Mouse (Mus musculus): Measurements from ENCODE around the gene Cntln. TPM values are rescaled to one million over a fixed set of nuclear protein-coding genes. Genes with fewer than 3 reads are reported as not detected.

Gene Cntln
- total RNA-seq, 2 experiments from 2014 or later, result 4.7 to 4.9 TPM

GRCm38 (mm10) chr4:85045748-85046147 lies 161.6 kb downstream of the Cntln start:
- intact Hi-C loops (cut with DNase I), result no loop called here

DNA sequence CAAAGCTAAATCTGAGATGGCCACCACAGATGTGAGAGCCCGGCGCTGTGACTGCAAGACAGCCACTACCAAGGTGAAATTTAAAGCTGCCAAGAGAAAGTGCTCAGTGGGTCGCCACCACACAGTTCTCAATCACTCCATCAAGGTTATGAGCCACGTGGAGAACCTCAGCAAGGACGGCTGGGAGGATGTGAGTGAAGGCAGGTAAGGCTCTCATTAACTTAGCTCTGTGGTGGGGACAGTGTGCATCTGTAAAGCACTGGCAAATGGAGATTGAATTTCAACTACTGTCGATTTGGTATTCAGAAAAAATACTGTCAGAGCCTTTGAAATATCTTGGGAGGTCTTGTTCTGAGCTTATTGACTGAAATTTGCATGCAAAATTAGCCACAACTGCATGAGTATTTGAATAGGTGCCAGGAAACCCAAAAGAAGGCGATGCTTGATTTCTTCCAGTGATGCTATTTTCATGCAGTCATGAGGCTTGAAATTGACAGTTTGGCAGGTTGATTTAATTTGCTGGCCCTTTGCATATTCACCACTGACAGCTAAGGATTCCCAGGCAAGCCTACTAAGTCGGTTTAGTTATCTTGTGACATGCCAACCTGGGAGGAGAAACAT lies 165.9 kb downstream of the Cntln start:
- no peak for DNase-seq
- intact Hi-C loops (cut with DNase I), result no loop called here

More at GRCm38 (mm10) chr4:85045748-85046147, 161.6 kb downstream of the Cntln start:
- no peak for DNase-seq

DNA sequence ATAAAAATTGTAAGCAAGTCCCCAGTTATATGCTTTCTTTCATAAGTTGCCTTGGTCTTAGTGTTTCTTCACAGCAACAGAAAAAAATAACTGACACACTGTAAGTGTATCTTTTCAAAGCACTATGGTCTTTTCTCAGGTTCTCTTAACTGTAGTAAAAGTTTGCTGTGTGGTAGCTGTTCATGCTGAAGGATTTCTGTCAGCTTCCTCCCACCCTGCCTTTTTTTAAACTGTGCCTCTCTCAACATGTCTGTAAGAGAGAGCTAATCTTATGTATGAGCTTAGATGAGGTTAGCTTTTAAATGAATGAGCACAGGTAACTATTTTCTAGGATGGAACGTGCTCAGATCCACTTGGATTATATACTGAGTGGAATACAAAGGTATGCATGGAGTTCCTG lies 170.5 kb downstream of the Cntln start:
- DNase-seq, result no peak
- intact Hi-C loops (cut with DNase I), result no loop called here

DNA sequence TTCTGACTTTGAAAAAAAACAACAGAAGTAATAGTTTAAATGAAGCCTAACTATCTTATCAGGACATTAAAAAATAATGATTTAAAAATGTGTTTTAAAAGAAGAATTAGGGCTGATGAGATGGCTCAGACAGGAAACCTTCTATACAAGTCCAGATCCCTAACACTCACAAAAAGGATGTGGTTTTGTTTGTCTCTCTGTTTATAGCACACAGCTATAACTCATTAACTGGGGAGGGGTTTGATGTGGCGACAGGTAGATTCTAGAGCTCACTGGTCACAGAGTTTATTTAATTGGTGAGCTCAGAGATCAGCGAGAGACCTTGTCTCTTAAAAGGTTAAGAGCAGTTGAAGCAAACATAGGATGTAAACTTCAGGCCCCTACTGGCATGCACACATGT lies 175.5 kb downstream of the Cntln start:
- no peak for DNase-seq
- intact Hi-C loops (cut with DNase I), result no loop called here

DNA sequence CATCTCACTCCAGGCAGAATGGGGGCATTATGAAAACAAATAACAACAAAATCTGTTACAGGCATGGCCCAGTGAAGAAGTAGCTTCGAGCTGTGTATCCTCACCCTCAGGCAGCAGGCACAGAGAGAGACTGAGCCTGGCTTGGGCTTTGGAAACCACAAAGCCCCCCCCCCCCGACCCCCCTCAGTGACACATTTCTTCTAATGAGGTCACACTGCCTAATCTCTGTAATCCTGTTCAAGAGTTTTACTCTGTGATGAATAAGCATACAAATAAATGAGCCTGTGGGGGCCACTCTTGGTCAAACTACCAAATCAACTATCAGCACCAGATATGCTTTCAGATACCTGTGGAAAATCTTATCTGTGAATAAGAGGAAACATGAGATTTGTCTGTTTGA lies 177.6 kb downstream of the Cntln start:
- intact Hi-C loops (cut with DNase I), result no loop called here

DNA sequence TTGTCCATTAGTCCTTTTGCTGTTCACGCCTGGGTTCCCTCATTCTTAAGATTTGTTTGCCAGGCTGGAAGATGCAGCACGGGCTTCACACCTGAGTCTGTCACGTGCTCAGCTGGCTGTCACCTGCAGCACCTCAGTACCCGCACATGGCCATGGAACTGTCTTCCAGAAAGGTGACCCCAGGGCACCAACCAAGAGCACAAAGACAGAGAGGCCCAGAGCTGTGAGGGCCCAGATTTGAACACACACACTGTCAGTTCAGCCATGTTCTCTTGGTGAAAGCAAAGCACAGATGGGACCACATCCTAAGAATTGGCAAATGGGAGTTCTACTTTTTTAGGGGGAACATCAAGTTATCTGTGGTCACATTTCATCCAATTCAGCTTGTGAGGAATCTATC lies 211.9 kb downstream of the Cntln start:
- intact Hi-C loops (cut with DNase I), result loop anchor here (1.0 to 2.0 kb wide), 2 partner anchors 220 to 1301 kb away; no protein-coding TSS in a partner anchor

More for the DNA sequence above, 177.6 kb downstream of the Cntln start:
- DNase-seq, result no peak

DNA sequence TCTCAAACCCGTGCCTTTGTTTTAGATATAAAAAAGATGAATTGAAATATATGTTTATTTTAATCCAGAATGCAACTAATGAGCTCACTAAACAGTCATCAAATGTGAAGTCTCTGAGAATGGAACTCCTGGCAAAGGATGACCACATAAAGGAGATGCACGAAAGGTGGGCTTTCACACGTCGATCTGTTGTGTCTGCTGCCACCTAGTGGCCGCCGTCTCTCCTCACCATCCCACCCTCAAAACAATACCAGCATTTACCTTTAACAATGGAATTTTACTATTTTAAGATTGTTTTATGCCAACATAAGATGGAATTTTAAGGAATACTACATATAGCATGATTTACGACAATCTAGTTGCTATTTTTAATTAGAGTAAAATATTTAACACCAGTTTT lies 212.6 kb downstream of the Cntln start:
- intact Hi-C loops (cut with DNase I), result loop anchor here (1.0 to 2.0 kb wide), 2 partner anchors 220 to 1302 kb away; no protein-coding TSS in a partner anchor
- peak; percentile 64 to 72 for DNase-seq

More for the DNA sequence above, 211.9 kb downstream of the Cntln start:
- no peak for DNase-seq

- DNase-seq, result no peak
- intact Hi-C loops (cut with DNase I), result no loop called here
Measured at GRCm38 (mm10) chr4:85102168-85102567, 218.1 kb downstream of the Cntln start.

DNA sequence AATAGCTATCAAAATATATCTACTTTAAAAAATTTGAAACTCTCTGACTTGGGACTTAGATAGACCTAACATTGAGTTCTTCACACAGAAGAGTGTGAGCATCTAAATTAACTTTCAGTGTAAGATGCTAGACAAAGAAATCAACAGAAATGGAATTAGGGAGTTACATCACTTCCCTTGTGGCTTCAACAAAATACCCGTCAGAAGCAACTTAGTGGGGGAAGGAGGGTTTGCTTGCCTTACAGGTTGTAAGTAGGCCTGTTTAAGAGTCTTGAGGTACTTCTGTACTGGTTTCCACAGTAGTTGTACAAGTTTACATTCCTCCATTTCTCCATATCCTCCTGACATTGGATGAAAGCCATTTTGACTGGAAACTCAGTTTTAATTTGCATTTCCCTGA lies 222.3 kb downstream of the Cntln start:
- intact Hi-C loops (cut with DNase I), result no loop called here

GRCm38 (mm10) chr4:85106961-85107360 lies 222.9 kb downstream of the Cntln start:
- intact Hi-C loops (cut with DNase I), result no loop called here
- no peak for DNase-seq

More for the DNA sequence above, 222.3 kb downstream of the Cntln start:
- DNase-seq, result no peak

DNA sequence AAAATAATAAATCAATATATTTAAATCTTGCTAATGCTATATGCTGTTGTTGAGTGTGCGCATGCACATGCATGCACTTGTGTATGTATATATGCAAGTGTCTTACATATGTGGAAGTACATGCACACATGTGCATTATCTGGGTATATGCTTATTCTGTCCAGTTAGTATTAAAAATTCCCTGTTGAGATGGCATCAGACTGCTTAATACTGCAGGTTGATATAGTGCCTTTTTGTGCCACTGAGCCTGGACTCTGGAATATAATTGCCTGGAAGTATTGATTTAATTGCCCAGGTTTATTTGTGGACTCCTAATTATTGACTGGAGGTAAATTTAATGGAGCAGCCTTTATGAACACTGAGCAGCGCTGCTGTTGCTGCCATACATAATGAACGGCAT lies 236.2 kb downstream of the Cntln start:
- DNase-seq, result no peak
- intact Hi-C loops (cut with DNase I), result no loop called here

DNA sequence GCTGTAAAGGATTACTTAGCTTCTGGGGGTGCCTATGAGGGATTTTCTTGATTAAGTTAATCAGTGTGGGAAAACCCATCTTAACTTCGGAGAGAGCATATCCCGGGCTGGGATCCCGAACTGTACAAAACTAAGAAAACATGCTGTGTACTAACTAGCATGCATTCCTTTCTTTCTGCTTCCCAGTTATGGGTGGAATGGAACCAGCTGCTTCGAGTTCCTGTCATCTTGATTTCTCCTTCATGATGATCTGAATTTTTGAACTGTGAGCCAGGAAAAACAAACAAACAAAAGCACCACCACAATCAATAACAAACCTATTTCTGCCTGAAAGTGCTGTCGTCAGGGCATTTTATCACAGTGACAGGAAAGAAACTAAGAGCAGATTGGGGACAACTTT lies 265.6 kb downstream of the Cntln start:
- DNase-seq, result no peak
- intact Hi-C loops (cut with DNase I), result no loop called here

DNA sequence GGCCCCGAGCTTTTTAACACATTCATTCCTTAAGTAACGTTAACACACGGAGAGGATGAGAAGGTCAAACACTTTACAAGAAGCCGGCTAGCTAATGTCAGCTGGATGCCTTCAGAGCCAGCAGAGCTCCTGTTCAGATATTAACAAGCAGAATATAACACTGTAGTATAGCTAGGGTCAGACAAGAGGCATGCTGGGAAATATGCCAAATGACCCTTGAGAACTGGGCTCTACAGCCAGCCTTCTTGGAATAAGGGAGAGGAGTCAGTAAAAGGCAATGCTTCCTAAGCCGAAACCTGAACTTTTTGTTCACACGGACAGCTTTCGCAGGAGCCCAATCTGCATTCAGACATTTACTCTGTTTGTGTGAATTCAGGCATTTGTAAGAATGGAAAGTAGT lies 267.8 kb downstream of the Cntln start:
- no peak for DNase-seq
- intact Hi-C loops (cut with DNase I), result no loop called here

DNA sequence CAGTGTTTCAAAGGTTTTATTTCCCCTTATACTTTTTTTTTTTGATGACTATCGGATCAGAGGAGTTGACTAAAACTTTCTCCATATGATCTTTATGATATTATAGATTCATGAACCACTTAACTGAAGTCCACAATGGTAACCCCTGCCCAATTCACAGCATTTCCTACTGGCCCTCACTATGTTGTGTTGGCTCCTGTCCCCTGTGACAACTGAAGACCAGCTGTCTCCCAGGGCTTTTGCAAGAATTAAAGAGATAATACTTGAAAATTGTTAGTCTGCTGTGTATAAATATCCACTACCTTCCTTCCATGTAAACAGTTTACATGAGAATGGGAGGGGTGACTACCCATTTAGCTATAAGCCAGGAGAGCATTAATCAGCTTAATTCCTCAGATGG lies 270.3 kb downstream of the Cntln start:
- intact Hi-C loops (cut with DNase I), result no loop called here
- DNase-seq, result no peak

DNA sequence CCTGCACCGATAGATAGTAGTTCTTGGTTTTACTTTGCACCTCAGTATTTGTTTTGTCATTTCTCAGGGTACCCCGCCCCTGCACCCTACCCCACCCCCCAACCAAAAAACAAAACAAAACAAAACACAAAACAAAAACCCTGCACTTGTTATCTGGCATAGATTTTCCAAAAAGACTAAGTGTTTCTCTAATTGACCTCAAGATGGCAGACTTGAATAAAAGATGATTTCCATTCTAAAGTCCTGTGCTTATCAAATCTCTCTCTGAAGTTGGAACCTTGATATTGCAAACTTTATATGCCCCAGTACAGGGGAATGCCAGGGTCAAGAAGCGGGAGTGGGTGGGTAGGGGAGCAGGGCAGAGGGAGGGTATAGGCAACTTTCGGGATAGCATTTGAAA lies 277.0 kb downstream of the Cntln start:
- DNase-seq, result no peak
- intact Hi-C loops (cut with DNase I), result loop anchor here (5.0 to 10.0 kb wide), 2 partner anchors 174 to 656 kb away; no protein-coding TSS in a partner anchor

GRCm38 (mm10) chr4:85162468-85163312 lies 278.6 kb downstream of the Cntln start:
- DNase-seq, result peak; percentile 24 to 47
- intact Hi-C loops (cut with DNase I), result loop anchor here (2.0 to 10.0 kb wide), 3 partner anchors 172 to 655 kb away; no protein-coding TSS in a partner anchor

DNA sequence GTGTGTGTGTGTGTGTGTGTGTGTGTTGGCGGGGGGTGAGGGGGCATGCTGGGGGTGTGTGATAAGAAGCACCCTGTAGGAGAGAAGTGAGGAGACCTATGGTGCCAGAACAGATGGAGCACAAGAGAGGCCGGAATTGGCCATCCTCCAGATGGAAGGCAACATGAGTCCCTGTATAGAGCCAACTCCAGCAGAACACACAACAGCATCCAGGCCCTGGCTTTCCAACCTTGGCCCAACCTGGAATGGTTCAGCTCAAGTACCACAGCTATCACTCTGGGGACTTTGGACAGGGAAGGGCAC lies 279.2 kb downstream of the Cntln start:
- peak in 1 of 2 experiments; percentile 4 for DNase-seq
- intact Hi-C loops (cut with DNase I), result loop anchor here (2.0 to 10.0 kb wide), 3 partner anchors 172 to 654 kb away; no protein-coding TSS in a partner anchor

DNA sequence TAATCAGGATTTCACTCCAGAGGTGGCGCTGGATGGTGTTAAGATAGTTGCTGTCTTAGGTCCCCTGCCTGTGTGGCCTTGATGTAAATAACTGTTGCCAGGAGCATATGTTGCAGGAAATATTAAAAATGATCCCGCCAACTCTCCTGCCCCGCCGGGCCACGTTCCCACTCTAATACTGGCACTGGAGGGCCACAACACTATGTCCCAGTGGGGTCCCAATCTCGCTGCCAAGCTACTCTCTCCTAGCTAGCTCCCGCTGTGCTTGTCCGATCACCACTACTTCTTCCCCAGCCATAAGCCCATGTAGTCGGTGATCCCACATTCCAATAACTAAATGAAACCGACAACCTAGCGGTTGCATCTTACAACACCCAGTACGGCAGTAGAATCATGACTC lies 283.9 kb downstream of the Cntln start:
- intact Hi-C loops (cut with DNase I), result loop anchor here (10.0 kb wide), 1 partner anchor 167 kb away; no protein-coding TSS in a partner anchor
- DNase-seq, result no peak

DNA sequence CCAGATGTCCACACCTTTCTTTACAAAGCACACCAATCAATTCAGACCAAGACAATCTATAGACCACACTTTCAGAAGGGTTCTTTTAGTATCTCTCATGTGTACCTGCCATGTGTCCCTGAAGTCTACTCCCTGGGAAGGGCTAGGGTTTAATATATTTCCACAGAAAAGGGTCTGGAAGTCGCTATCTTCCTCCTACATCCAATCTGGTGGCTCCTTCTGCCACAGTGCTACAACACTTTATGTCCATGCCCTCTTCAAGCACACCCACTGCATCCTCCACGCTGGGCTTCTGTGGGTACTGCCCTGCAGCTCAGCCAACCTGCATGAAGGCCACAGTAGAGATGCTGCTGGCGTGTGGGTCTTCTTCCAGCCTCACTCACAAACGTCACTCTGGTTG lies 291.4 kb downstream of the Cntln start:
- intact Hi-C loops (cut with DNase I), result no loop called here
- DNase-seq, result no peak

DNA sequence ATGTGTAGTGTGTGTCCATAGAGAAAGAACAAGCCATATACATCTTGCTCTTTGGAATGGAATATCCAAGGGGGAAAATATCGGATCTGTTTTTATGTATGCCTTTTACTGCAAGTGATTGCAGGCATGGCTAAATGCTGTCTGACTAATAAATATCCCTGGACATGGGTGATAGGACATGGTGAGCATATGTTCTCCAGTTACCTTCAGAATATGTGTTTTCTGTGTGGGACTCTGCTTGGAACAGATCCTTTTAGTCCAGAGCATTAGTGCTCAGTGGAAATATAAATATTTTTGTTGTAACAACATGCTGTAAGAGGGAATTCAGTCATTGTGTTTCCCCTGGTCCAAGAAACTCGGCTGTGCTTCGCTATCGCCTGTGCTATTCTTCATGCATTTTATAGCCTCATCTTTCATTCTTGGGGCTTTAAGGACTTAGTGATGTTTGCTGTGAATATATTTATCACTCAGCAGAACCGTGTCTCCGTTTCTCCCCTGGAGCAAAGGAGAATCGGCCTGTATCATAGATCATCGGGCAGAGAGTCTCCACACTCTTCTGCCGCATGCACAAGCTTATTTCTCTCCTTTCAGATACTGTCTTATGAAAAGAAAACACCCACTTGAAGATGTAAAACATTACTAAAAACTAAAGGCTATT lies 294.4 kb downstream of the Cntln start:
- intact Hi-C loops (cut with DNase I), result no loop called here
- no peak for DNase-seq
